Mouse (Mus musculus) kidney, adult 2 months (tissue): ENCODE data around the gene 3110021N24Rik.

Experiments
- CTCF ChIP-seq: fragments of 200-500 bp; conservative IDR thresholded peaks from 2 replicates; pipeline ENCODE4 v1.5.1; 2011; ENCODE audit warnings: low read depth, mild to moderate bottlenecking, control low read depth, low read length, moderate library complexity, mixed read lengths; ENCODE audit not compliant: insufficient read depth, insufficient read length
- POLR2A ChIP-seq: fragments of 200-500 bp; IDR thresholded peaks from one replicate; pipeline ENCODE4 v1.6.1; 2011; ENCODE audit warnings: low read depth, low read length, control low read depth

DNA sequence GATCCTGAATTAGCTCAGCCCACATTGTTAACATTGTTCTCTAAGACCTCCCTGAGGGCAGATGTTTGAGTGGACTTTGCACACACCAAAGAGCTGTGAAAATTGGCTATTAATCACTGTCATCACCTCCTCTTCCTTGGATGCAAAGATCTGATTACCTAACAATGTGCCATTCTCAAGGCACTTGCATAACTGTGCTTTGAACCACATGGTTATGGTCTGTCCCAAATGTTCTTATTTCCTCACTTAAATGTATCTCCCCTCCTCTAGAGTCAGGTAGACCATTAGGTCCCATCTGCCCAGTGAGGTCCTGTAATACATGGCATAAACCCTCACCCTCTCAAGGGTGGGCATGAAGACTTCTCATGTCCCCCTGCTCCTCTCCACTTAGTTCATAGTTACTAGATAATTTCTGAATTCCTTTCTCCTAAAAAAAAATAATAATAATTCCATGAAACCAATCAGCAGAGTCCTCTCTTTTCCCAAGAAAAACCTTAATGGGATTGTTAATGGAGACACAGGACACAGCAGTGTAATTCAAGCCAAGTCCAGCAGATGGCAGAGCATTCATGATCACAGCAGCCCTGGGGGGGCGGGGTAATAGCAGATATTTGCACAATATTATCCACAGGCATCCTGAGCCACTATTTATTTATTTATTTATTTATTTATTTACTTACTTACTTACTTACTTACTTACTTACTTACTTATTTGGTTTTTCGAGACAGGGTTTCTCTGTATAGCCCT is 78.8 kb downstream of the 3110021N24Rik start:
- TF ChIP-seq CTCF (peak; percentile 76), POLR2A (no peak)
